Comparison of ENCODE assay signal across 13 mouse cellular contexts in the genomic region with DNA sequence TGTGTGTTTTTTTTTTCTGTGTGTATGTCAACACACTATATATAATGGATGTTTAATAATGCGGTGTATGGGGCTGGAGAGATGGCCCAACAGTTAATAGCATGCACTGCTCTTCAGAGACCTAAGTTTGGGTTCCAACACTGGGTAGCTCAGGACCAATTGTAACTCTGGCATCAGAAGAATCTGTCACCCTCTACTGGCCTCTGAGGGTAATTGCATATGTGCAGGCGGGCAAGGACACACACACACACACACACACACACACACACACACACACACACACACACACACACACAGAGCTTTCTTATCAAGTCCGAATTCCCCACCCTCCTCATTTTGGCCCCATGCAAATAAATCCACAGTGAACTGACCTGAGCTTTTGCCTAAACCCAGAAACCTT. TPM values are rescaled to one million over a fixed set of nuclear protein-coding genes. Genes with fewer than 3 reads are reported as not detected.
DNase-seq lines count a peak whose midpoint lies in the region; ATAC-seq and TF ChIP-seq lines count a peak whose summit lies in the region.
"Had no signal": no experiment of that assay in that cellular context is flagged by ENCODE, and none has a peak within 500 bp of the region (broad histone marks: within the 10 kb centered on the region; RNA-seq: fewer than 3 reads in every experiment).

No protein-coding gene starts in this region.

- no peaks in the 10 kb centered on the region for H3K9me3 ChIP-seq in lung, embryonic 16.5 days (ENCODE audit: control insufficient read depth, low read length)
- H3K9me3 ChIP-seq: embryonic facial prominence, embryonic 12.5 days; G1E; hindbrain, embryonic 15.5 days had no signal

- no peak overlapping the region for H3K9ac ChIP-seq in lung, embryonic 16.5 days (ENCODE audit: low read length)

- no peak for TF ChIP-seq CTCF in lung, adult 2 months (IDR thresholded peaks at IDR 0.05; ENCODE audit: insufficient read depth, low read length)

- H3K4me2 ChIP-seq in lung, embryonic 16.5 days (ENCODE audit: low read depth, low read length), result no peak overlapping the region

- H3K4me1 ChIP-seq in lung, embryonic 16.5 days (replicated peaks; ENCODE audit: control insufficient read depth, insufficient read depth, low read length), result peaks cover 23% of the 10 kb centered on the region
- no peaks in the 10 kb centered on the region for H3K4me1 ChIP-seq in lung, adult 2 months (ENCODE audit: control insufficient read depth, insufficient read depth, low read length)

- TF ChIP-seq POLR2A in lung, adult 2 months (IDR thresholded peaks at IDR 0.05; ENCODE audit: borderline replicate concordance, extremely low read depth, low read depth, low read length), result no peak

- H3K4me3 ChIP-seq in lung, embryonic 16.5 days (ENCODE audit: low read length), result no peak overlapping the region
- H3K4me3 ChIP-seq in lung, adult 2 months (replicated peaks; ENCODE audit: extremely low read depth, low read depth, low read length), result no peak overlapping the region

- no peak for ATAC-seq in lung, embryonic 16.5 days (ENCODE audit: low read depth)

- WGBS in lung, embryonic 16.5 days, result 71% methylated on average over 3 of the region's 3 CpGs
- 63% methylated on average over 3 of the region's 3 CpGs for WGBS in lung, adult 2 months

- DNase-seq in heart, adult 11 months, result peak; percentile 71
- DNase-seq in heart, postnatal 4 days, result no peak
- no peak for DNase-seq in lung, adult 2 months
- peak; percentile 45 for DNase-seq in R1 (ENCODE audit: low read depth, low spot score)
- DNase-seq in splenic B cell, adult 2 months (ENCODE audit: low read depth, low spot score), result peak; percentile 5
- DNase-seq in kidney, postnatal 10 days, result no peak

- peak overlapping the region; percentile 37; the same call in 1 of the 2 replicates for H3K27ac ChIP-seq in lung, embryonic 16.5 days (ENCODE audit: low read length)
- H3K27ac ChIP-seq: embryonic facial prominence, embryonic 12.5 days had no signal

- no peaks in the 10 kb centered on the region for H3K36me3 ChIP-seq in lung, embryonic 16.5 days (ENCODE audit: control insufficient read depth, insufficient read depth, low read length)
- no peaks in the 10 kb centered on the region for H3K36me3 ChIP-seq in splenic B cell, adult 2 months (ENCODE audit: control insufficient read depth, insufficient read depth, low read length, poor library complexity, severe bottlenecking)
- H3K36me3 ChIP-seq: embryonic facial prominence, embryonic 12.5 days; G1E; hindbrain, embryonic 15.5 days had no signal

- H3K27me3 ChIP-seq in lung, embryonic 16.5 days (ENCODE audit: control insufficient read depth, insufficient read depth, low read depth, low read length), result no peaks in the 10 kb centered on the region
- H3K27me3 ChIP-seq in splenic B cell, adult 2 months (ENCODE audit: control insufficient read depth, insufficient read depth, low read length, poor library complexity, severe bottlenecking), result no peaks in the 10 kb centered on the region
- H3K27me3 ChIP-seq: hindbrain, embryonic 15.5 days had no signal

RNA-seq across cellular contexts. Expression of a gene that starts 8.3 kb away (rescaled TPM):
- not detected for total RNA-seq in heart, postnatal 4 days (2021)
- 1.7 and 1.9 TPM in 2 replicates for polyA plus RNA-seq in lung, embryonic 16.5 days (2015; fragmentation: Nextera tagmentation; extraction: Ambion mirVana)
- polyA plus RNA-seq in lung, adult 2 months (2012; rRNA removed), result 0.19 and 0.24 TPM in 2 replicates
- total RNA-seq: heart, adult 8-10 months; left cerebral cortex, postnatal 4 days had no signal
- polyA plus RNA-seq: G1E had no signal

RNA-seq across cellular contexts. Expression of a gene that starts 8.8 kb away (rescaled TPM):
- not detected for total RNA-seq in heart, postnatal 4 days (2021)
- polyA plus RNA-seq in lung, embryonic 16.5 days (2015; fragmentation: Nextera tagmentation; extraction: Ambion mirVana), result 0.03 TPM in 1 of 2 replicates, not detected in the other
- not detected in 2 replicates for polyA plus RNA-seq in lung, adult 2 months (2012; rRNA removed)
- total RNA-seq: heart, adult 8-10 months; left cerebral cortex, postnatal 4 days had no signal
- polyA plus RNA-seq: embryonic facial prominence, embryonic 12.5 days; G1E; hindbrain, embryonic 15.5 days; large intestine, adult 2 months had no signal

RNA-seq across cellular contexts. Expression of a gene that starts 32.2 kb away (rescaled TPM):
- 10 to 100 TPM; 29.0 to 29.2 TPM for total RNA-seq in heart, postnatal 4 days (2021)
- polyA plus RNA-seq in lung, embryonic 16.5 days (2015; fragmentation: Nextera tagmentation; extraction: Ambion mirVana), result 22.8 and 25.4 TPM in 2 replicates
- polyA plus RNA-seq in lung, adult 2 months (2012; rRNA removed), result 44.0 and 46.6 TPM in 2 replicates

RNA-seq across cellular contexts. Expression of a gene that starts 33.9 kb away (rescaled TPM):
- total RNA-seq in heart, postnatal 4 days (2021), result not detected
- polyA plus RNA-seq in lung, embryonic 16.5 days (2015; fragmentation: Nextera tagmentation; extraction: Ambion mirVana), result 193 and 232 TPM in 2 replicates
- polyA plus RNA-seq in lung, adult 2 months (2012; rRNA removed), result 257 and 330 TPM in 2 replicates
- total RNA-seq: G1E; heart, adult 8-10 months; left cerebral cortex, postnatal 4 days had no signal
- polyA plus RNA-seq: embryonic facial prominence, embryonic 12.5 days; G1E; large intestine, adult 2 months had no signal

RNA-seq across cellular contexts. Expression of a gene that starts 38.3 kb away (rescaled TPM):
- 10 to 100 TPM; 19.4 to 20.9 TPM for total RNA-seq in heart, postnatal 4 days (2021)
- 47.5 and 48.0 TPM in 2 replicates for polyA plus RNA-seq in lung, embryonic 16.5 days (2015; fragmentation: Nextera tagmentation; extraction: Ambion mirVana)
- 21.3 and 22.5 TPM in 2 replicates for polyA plus RNA-seq in lung, adult 2 months (2012; rRNA removed)

Comparison
In these comparisons a context has a peak if more than half of its experiments do, and no peak if none do; other contexts are left out.
1. DNase-seq: peak in heart, adult 11 months (single experiment), R1 (single experiment) and splenic B cell, adult 2 months (single experiment); none in heart, postnatal 4 days (single experiment), lung, adult 2 months (single experiment) and kidney, postnatal 10 days (single experiment).